Mouse (Mus musculus): Measurements from ENCODE around the gene Trmt11. TPM values are rescaled to one million over a fixed set of nuclear protein-coding genes. Genes with fewer than 3 reads are reported as not detected.
"Not testable (repeated sequence)": the region's sequence is repeated elsewhere in the genome, so short reads cannot be mapped to it uniquely, and the experiment has no call there.

The Trmt11 gene
- 32.8 and 42.8 TPM in 2 replicates for polyA plus RNA-seq (2014; fragmentation: Nextera tagmentation; extraction: Ambion mirVana)

DNA sequence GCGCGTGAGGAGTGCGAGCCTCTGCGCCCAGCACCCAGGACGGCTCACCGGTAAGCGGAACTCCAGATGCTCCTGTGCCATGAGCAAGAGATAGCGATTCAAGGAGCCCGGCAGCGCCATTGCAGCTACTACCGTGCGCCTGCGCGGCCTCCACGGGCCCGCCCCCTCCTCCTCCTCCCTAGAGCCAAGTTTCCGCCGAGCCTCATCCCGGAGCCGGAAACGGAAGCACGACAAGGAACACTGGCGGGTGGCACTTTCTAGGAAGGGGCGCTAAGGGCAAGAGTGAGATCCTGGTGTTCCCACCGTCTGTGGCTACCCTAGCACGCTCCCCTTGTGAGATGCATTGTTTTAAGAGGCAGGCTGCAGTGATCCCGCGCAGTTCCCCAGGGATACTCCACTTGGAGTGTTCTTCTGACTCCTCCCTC, at the start of gene Trmt11:
TSS of gene Trmt11 (minus strand) at position 208 of the 425 bp plus-strand sequence.
- H3K9me3 ChIP-seq (ENCODE audit: control insufficient read depth, low read length), result no peaks in the 10 kb centered on the region
- under 1% methylated on average over 21 of the region's 28 CpGs for WGBS
- H3K4me1 ChIP-seq (ENCODE audit: control insufficient read depth, insufficient read depth, low read length), result peaks cover 7% of the 10 kb centered on the region; the same call in 1 of the 2 replicates

DNA sequence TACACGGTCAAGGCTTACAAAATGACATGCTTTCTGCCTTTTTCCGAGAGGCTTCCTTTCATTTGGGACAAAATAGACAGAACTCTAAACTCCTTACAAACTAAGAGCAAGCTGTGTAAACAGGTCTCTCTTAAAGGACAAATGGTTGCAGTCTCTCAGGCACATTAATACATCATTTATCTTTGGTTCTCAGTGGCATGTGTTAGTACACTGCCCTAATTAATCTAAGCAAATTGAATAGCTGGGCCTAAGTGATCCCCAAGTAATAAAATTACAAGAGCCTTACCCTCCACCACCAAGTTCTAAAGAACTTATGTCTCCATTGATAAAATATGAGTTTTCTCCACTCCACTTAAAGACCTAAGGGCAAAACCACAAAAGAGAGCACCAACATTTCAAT, 47.1 kb upstream of the Trmt11 start:
- Histone ChIP-seq H3K9me3 (ENCODE audit: control insufficient read depth, low read length) (no peaks in the 10 kb centered on the region), H3K27ac (ENCODE audit: low read depth, low read length) (no peak overlapping the region), H3K4me2 (replicated peaks; ENCODE audit: low read depth, low read length) (no peak overlapping the region), H3K36me3 (ENCODE audit: control insufficient read depth, insufficient read depth, low read length) (peaks cover 10% of the 10 kb centered on the region; the same call in 1 of the 2 replicates), H3K4me1 (ENCODE audit: control insufficient read depth, insufficient read depth, low read length) (no peaks in the 10 kb centered on the region), H3K4me3 (ENCODE audit: low read length) (no peak overlapping the region), H3K27me3 (ENCODE audit: control insufficient read depth, insufficient read depth, low read length) (no peaks in the 10 kb centered on the region), H3K9ac (ENCODE audit: low read depth, low read length) (no peak overlapping the region)
- ATAC-seq (ENCODE audit: low FRiP score, low TSS enrichment), result no peak
- 22% methylated on average over 2 of the region's 2 CpGs for WGBS

More for the DNA sequence above, at the start of gene Trmt11:
- Histone ChIP-seq H3K4me2 (replicated peaks; ENCODE audit: low read depth, low read length) (peak within 1 kb of the TSS; percentile 80), H3K27ac (ENCODE audit: low read depth, low read length) (peak within 1 kb of the TSS; percentile 63), H3K27me3 (ENCODE audit: control insufficient read depth, insufficient read depth, low read length) (no peaks in the 10 kb centered on the region), H3K4me3 (ENCODE audit: low read length) (peak within 1 kb of the TSS; percentile 82), H3K9ac (ENCODE audit: low read depth, low read length) (peak within 1 kb of the TSS; percentile 87), H3K36me3 (ENCODE audit: control insufficient read depth, insufficient read depth, low read length) (peaks cover 15% of the 10 kb centered on the region)
- peak; percentile 96 for ATAC-seq (ENCODE audit: low FRiP score, low TSS enrichment)

DNA sequence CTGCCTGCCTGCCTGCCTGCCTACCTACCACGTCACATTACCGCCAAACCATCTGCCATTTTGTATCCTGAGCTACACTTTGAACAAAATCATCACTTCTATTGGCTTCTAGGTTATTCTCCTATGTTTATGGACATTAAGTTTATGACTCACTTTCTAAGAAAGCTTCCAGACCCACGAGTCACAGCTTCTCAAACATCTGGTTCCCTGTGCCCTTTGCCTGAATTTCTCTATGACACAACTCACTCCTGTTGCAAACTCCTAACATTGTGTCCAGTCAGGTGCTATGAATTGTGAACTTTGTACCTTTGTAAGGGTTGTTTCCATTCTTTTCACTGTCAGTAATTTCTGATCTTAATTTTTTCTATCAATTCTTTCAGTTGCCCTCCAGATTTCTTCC, 37.7 kb upstream of the Trmt11 start:
- Histone ChIP-seq H3K36me3 (ENCODE audit: control insufficient read depth, insufficient read depth, low read length) (no peaks in the 10 kb centered on the region), H3K4me3 (ENCODE audit: low read length) (no peak overlapping the region), H3K4me2 (replicated peaks; ENCODE audit: low read depth, low read length) (no peak overlapping the region), H3K27me3 (ENCODE audit: control insufficient read depth, insufficient read depth, low read length) (no peaks in the 10 kb centered on the region), H3K9ac (ENCODE audit: low read depth, low read length) (no peak overlapping the region), H3K27ac (ENCODE audit: low read depth, low read length) (no peak overlapping the region), H3K4me1 (ENCODE audit: control insufficient read depth, insufficient read depth, low read length) (no peaks in the 10 kb centered on the region), H3K9me3 (ENCODE audit: control insufficient read depth, low read length) (no peaks in the 10 kb centered on the region)
- ATAC-seq (ENCODE audit: low FRiP score, low TSS enrichment), result no peak
- WGBS, result 79% methylated on average over 3 of the region's 3 CpGs

DNA sequence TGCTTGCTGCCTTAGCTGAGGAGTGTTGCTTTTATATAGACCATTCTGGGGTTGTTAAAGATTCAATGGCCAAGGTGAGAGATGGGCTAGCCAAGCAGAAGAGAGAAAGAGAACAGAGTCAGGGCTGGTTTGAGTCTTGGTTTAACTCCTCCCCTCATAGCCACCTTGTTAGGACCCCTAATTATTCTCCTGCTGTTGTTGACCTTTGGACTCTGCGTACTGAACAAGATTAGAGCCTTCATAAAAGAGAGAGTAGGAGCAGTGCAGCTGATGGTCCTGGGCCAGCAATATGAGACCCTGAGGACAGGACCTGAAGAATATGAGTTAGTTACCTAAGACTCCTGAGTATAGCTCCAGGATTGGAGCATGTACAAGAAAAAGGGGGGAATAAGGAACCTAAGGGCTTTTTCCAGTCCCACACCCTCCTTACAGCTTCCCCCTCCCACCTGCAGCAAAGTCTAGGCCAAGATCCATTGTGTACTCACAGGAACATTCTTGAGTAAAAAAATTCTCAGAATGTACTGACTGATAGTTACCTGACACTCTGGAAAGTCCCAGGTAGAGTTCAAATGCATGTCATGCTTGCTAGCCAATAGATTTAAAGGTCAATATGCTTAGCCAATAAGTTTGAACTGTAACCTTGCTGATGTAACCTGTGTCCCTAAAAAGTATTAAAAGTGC, 36.1 kb upstream of the Trmt11 start:
- not testable (repeated sequence) for H3K36me3 ChIP-seq (ENCODE audit: control insufficient read depth, insufficient read depth, low read length); H3K9me3 ChIP-seq (ENCODE audit: control insufficient read depth, low read length); H3K4me1 ChIP-seq (ENCODE audit: control insufficient read depth, insufficient read depth, low read length); H3K27me3 ChIP-seq (ENCODE audit: control insufficient read depth, insufficient read depth, low read length); H3K9ac ChIP-seq (ENCODE audit: low read depth, low read length); H3K4me2 ChIP-seq (replicated peaks; ENCODE audit: low read depth, low read length); H3K27ac ChIP-seq (ENCODE audit: low read depth, low read length); ATAC-seq (ENCODE audit: low FRiP score, low TSS enrichment); H3K4me3 ChIP-seq (ENCODE audit: low read length)
- 77% methylated on average over 1 of the region's 1 CpGs for WGBS

DNA sequence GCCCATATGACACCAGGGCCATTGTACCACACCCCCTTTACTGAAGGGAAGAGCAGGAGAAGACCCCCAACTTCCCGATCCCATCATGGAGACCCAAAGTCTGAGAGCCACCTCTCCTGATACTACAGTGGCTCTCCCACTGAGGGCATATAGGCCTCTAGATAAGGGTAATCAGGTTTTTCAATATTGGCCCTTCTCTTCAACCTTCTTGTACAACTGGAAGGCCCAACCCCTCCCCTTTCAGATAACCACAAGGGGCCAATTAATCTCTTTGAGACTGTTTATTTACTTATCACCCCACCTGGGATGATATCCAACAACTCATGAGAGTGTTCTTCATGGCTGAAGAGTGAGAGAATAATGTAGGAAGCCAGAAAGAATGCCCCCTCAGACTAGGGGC, 32.2 kb upstream of the Trmt11 start:
- H3K27ac ChIP-seq (ENCODE audit: low read depth, low read length), result no peak overlapping the region
- no peaks in the 10 kb centered on the region for H3K9me3 ChIP-seq (ENCODE audit: control insufficient read depth, low read length)
- no peak overlapping the region for H3K4me2 ChIP-seq (replicated peaks; ENCODE audit: low read depth, low read length)
- no peak overlapping the region for H3K9ac ChIP-seq (ENCODE audit: low read depth, low read length)
- no peaks in the 10 kb centered on the region for H3K36me3 ChIP-seq (ENCODE audit: control insufficient read depth, insufficient read depth, low read length)
- H3K4me1 ChIP-seq (ENCODE audit: control insufficient read depth, insufficient read depth, low read length), result no peaks in the 10 kb centered on the region
- H3K4me3 ChIP-seq (ENCODE audit: low read length), result no peak overlapping the region
- 95% methylated on average over 1 of the region's 1 CpGs for WGBS
- H3K27me3 ChIP-seq (ENCODE audit: control insufficient read depth, insufficient read depth, low read length), result no peaks in the 10 kb centered on the region
- ATAC-seq (ENCODE audit: low FRiP score, low TSS enrichment), result no peak

DNA sequence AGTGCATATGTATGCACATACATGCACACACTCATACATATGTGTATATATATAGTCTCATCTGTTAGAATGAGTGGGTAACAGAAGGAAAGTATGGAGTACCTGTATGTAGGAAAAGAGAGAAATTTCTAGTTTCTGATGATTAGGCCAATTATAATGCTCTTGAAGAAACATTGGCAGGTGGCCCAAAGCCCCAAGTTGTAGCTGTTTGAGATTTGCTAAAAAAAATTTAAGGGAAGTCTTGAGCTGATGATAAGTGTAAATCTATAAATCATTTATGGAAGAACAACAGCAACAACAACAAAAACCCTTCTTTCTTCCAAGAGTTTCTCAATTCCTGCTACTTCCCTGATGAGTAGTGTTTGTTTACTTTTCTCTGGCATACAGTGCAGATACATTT, 29.4 kb upstream of the Trmt11 start:
- ATAC-seq (ENCODE audit: low FRiP score, low TSS enrichment), result no peak

DNA sequence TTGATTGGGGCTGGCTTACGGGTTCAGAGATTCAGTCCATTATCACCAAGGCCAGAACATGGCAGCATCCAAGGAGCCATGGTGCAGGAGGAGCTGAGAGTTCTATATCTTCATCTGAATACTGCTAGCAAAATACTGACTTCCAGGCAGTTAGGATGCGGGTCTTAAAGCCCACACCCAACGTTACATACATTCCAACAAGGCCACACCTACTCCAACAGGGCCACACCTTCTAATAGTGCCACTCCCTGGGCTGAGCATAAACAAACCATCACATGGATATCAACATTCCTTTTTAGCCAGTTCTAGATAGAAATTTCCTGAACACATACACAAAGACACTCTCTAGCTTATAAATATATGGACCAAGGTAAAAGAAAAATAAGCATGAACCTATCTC, 29.0 kb upstream of the Trmt11 start, which contains the start of gene Hint3:
TSS of gene Hint3 (minus strand) at position 120 of the 400 bp plus-strand sequence.
- H3K4me3 ChIP-seq (ENCODE audit: low read length), result no peak within 1 kb of the TSS
- WGBS, result 93% methylated on average over 3 of the region's 3 CpGs
- H3K27me3 ChIP-seq (ENCODE audit: control insufficient read depth, insufficient read depth, low read length), result no peaks in the 10 kb centered on the region
- H3K36me3 ChIP-seq (ENCODE audit: control insufficient read depth, insufficient read depth, low read length), result no peaks in the 10 kb centered on the region
- no peaks in the 10 kb centered on the region for H3K4me1 ChIP-seq (ENCODE audit: control insufficient read depth, insufficient read depth, low read length)
- no peak for ATAC-seq (ENCODE audit: low FRiP score, low TSS enrichment)
- no peak within 1 kb of the TSS for H3K4me2 ChIP-seq (replicated peaks; ENCODE audit: low read depth, low read length)
- H3K9ac ChIP-seq (ENCODE audit: low read depth, low read length), result no peak within 1 kb of the TSS
- no peak within 1 kb of the TSS for H3K27ac ChIP-seq (ENCODE audit: low read depth, low read length)
- H3K9me3 ChIP-seq (ENCODE audit: control insufficient read depth, low read length), result no peaks in the 10 kb centered on the region

More for the DNA sequence above, 29.4 kb upstream of the Trmt11 start:
- no peaks in the 10 kb centered on the region for H3K9me3 ChIP-seq (ENCODE audit: control insufficient read depth, low read length)
- no peak overlapping the region for H3K4me3 ChIP-seq (ENCODE audit: low read length)
- H3K27me3 ChIP-seq (ENCODE audit: control insufficient read depth, insufficient read depth, low read length), result no peaks in the 10 kb centered on the region
- H3K4me2 ChIP-seq (replicated peaks; ENCODE audit: low read depth, low read length), result no peak overlapping the region
- no peaks in the 10 kb centered on the region for H3K4me1 ChIP-seq (ENCODE audit: control insufficient read depth, insufficient read depth, low read length)
- no peaks in the 10 kb centered on the region for H3K36me3 ChIP-seq (ENCODE audit: control insufficient read depth, insufficient read depth, low read length)
- H3K27ac ChIP-seq (ENCODE audit: low read depth, low read length), result no peak overlapping the region
- no peak overlapping the region for H3K9ac ChIP-seq (ENCODE audit: low read depth, low read length)

DNA sequence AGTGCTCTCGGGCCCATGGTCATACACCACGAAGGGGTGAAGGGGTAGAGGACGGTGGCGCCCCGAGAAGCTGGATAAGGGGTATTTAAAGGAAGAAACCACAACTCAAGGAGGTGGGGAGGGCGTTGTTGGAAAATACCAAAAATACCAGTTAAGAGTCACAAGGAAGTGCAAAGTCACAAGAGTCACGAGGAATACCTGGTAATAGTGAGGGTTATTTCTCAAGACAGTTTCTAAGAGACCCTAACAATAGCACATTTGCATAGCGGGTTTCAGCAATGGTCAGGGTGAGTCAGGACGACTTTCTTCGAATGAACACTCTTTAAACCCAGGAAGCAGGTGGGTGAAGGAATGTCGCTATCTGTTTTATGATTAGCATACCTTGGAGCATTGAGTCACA, 27.9 kb upstream of the Trmt11 start:
- 92% methylated on average over 11 of the region's 11 CpGs for WGBS
- H3K27me3 ChIP-seq (ENCODE audit: control insufficient read depth, insufficient read depth, low read length); H3K4me2 ChIP-seq (replicated peaks; ENCODE audit: low read depth, low read length); H3K27ac ChIP-seq (ENCODE audit: low read depth, low read length); H3K36me3 ChIP-seq (ENCODE audit: control insufficient read depth, insufficient read depth, low read length); H3K4me3 ChIP-seq (ENCODE audit: low read length); H3K4me1 ChIP-seq (ENCODE audit: control insufficient read depth, insufficient read depth, low read length); H3K9ac ChIP-seq (ENCODE audit: low read depth, low read length); ATAC-seq (ENCODE audit: low FRiP score, low TSS enrichment); H3K9me3 ChIP-seq (ENCODE audit: control insufficient read depth, low read length): not testable (repeated sequence)

DNA sequence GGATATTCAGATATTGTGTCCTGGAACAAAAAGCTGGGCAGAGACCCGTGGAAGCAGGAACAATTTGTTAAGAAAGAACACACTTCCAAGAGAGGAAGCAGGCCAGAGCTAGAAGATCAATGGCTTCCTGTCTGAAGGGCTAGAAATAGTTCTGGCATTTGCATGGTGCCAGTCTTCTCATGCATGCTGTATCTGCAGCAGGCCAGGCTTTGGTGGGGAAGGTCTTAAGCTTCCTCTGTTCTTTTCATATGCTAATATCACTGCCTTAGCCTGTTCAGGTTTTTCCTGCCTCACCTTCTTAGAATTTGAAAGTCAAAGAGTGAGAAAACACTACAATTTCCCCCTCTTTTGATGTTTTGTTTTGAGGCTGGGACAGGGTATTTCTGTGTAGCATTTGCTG, 27.0 kb upstream of the Trmt11 start:
- H3K27me3 ChIP-seq (ENCODE audit: control insufficient read depth, insufficient read depth, low read length), result no peaks in the 10 kb centered on the region
- WGBS, result 39% methylated on average over 1 of the region's 1 CpGs
- no peaks in the 10 kb centered on the region for H3K9me3 ChIP-seq (ENCODE audit: control insufficient read depth, low read length)
- no peak overlapping the region for H3K4me2 ChIP-seq (replicated peaks; ENCODE audit: low read depth, low read length)
- no peak overlapping the region for H3K9ac ChIP-seq (ENCODE audit: low read depth, low read length)
- H3K4me3 ChIP-seq (ENCODE audit: low read length), result no peak overlapping the region
- ATAC-seq (ENCODE audit: low FRiP score, low TSS enrichment), result no peak
- no peaks in the 10 kb centered on the region for H3K36me3 ChIP-seq (ENCODE audit: control insufficient read depth, insufficient read depth, low read length)
- no peak overlapping the region for H3K27ac ChIP-seq (ENCODE audit: low read depth, low read length)
- H3K4me1 ChIP-seq (ENCODE audit: control insufficient read depth, insufficient read depth, low read length), result no peaks in the 10 kb centered on the region

Measured in kidney, embryonic 14.5 days (tissue).